Mouse (Mus musculus) cerebellum, postnatal 4 days (tissue): ENCODE results near the gene Fbln5.
A peak's percentile ranks its signal among the peaks of the same experiment; 100 is the strongest.

Experiments
- DNase-seq, 2 experiments: peaks; one replicate each; pipeline ENCODE4 v3.0.0; 2022; ENCODE audit warnings: low spot score in 2 of 2, mixed read lengths in 1 of 2

The Fbln5 gene

GRCm38 (mm10) chr12:101818608-101819370 lies at the start of gene Fbln5:
Fbln5 (minus strand) TSS chr12:101819055.
- peak in 1 of 2 experiments; percentile 5 for DNase-seq

GRCm38 (mm10) chr12:101862286-101862964 lies 43.6 kb upstream of the Fbln5 start:
- no peak for DNase-seq

- no peak for DNase-seq
Observed at GRCm38 (mm10) chr12:101860256-101860655, 41.4 kb upstream of the Fbln5 start.

GRCm38 (mm10) chr12:101858011-101858410 lies 39.2 kb upstream of the Fbln5 start:
- no peak for DNase-seq

- no peak for DNase-seq
Observed at GRCm38 (mm10) chr12:101854336-101854735, 35.5 kb upstream of the Fbln5 start.

- DNase-seq = no peak
Observed at GRCm38 (mm10) chr12:101851846-101852564, 33.1 kb upstream of the Fbln5 start.

GRCm38 (mm10) chr12:101851314-101851713 lies 32.5 kb upstream of the Fbln5 start:
- no peak for DNase-seq

- DNase-seq = no peak
Observed at GRCm38 (mm10) chr12:101836546-101837274, 17.9 kb upstream of the Fbln5 start.

- no peak for DNase-seq
Observed at GRCm38 (mm10) chr12:101834715-101835114, 15.9 kb upstream of the Fbln5 start.

GRCm38 (mm10) chr12:101833776-101834175 lies 14.9 kb upstream of the Fbln5 start:
- no peak for DNase-seq

- DNase-seq = no peak
Observed at GRCm38 (mm10) chr12:101833115-101833506, 14.3 kb upstream of the Fbln5 start.

GRCm38 (mm10) chr12:101832179-101833114 lies 13.6 kb upstream of the Fbln5 start:
- no peak for DNase-seq

- no peak for DNase-seq
Observed at GRCm38 (mm10) chr12:101831221-101831620, 12.4 kb upstream of the Fbln5 start.

GRCm38 (mm10) chr12:101823161-101823560 lies 4.3 kb upstream of the Fbln5 start:
- DNase-seq = no peak

GRCm38 (mm10) chr12:101821596-101821995 lies 2.7 kb upstream of the Fbln5 start:
- DNase-seq = no peak

GRCm38 (mm10) chr12:101819570-101819969 lies 715 bp upstream of the Fbln5 start:
- no peak for DNase-seq

GRCm38 (mm10) chr12:101818246-101818607 lies 628 bp downstream of the Fbln5 start:
- no peak for DNase-seq

GRCm38 (mm10) chr12:101816810-101817209 lies 2.0 kb downstream of the Fbln5 start:
- DNase-seq = no peak

GRCm38 (mm10) chr12:101815796-101816195 lies 3.1 kb downstream of the Fbln5 start:
- no peak for DNase-seq

- no peak for DNase-seq
Observed at GRCm38 (mm10) chr12:101814423-101814822, 4.4 kb downstream of the Fbln5 start.

- DNase-seq = no peak
Observed at GRCm38 (mm10) chr12:101811181-101811580, 7.7 kb downstream of the Fbln5 start.
